Mouse (Mus musculus) MEL (cell line): ENCODE measurements around the gene Pole3. TPM values are rescaled to one million over a fixed set of nuclear protein-coding genes. Genes with fewer than 3 reads are reported as not detected.

ENCODE experiments used
- DNase-seq: peaks from one replicate; pipeline ENCODE4 v3.0.0; 2011; ENCODE audit warnings: low read depth, low spot score
- H3K27ac ChIP-seq: 2 replicates; pipeline ENCODE4 v1.5.1; 2012; ENCODE audit warnings: low read depth, mild to moderate bottlenecking, control low read depth, low read length, moderate library complexity; ENCODE audit not compliant: control insufficient read depth
- H3K27me3 ChIP-seq, 2 experiments: fragments of 150-350 bp in 1 of 2; sonication (generic) in 1 of 2; 2 replicates each; pipeline ENCODE4 v1.6.1; 2012; ENCODE audit warnings: low read length in 2 of 2, mild to moderate bottlenecking in 2 of 2, improper control_type of control experiment in 1 of 2, moderate library complexity in 1 of 2; ENCODE audit not compliant: insufficient read depth in 2 of 2, control insufficient read depth in 1 of 2
- H3K36me3 ChIP-seq, 2 experiments: 2 replicates each; pipeline ENCODE4 v1.6.1; 2012 to 2014; ENCODE audit warnings: low read length in 2 of 2, improper control_type of control experiment in 1 of 2, inconsistent platforms in 1 of 2, mild to moderate bottlenecking in 1 of 2; ENCODE audit not compliant: insufficient read depth in 2 of 2, control insufficient read depth in 1 of 2
- H3K4me1 ChIP-seq, 2 experiments: fragments of 150-350 bp in 1 of 2; sonication (generic) in 1 of 2; 2 replicates each; pipeline ENCODE4 v1.6.1; 2012; ENCODE audit warnings: low read length in 2 of 2, improper control_type of control experiment in 1 of 2, mild to moderate bottlenecking in 1 of 2; ENCODE audit not compliant: insufficient read depth in 2 of 2, control insufficient read depth in 1 of 2
- H3K4me3 ChIP-seq, 2 experiments: fragments of 150-350 bp in 1 of 2; sonication (generic) in 1 of 2; 2 replicates each; pipeline ENCODE4 v1.5.1; 2012; ENCODE audit warnings: low read depth in 2 of 2, low read length in 2 of 2, mild to moderate bottlenecking in 2 of 2, moderate library complexity in 2 of 2, control low read depth in 1 of 2, improper control_type of control experiment in 1 of 2; ENCODE audit not compliant: control insufficient read depth in 1 of 2, insufficient read depth in 1 of 2
- H3K79me2 ChIP-seq: 2 replicates; pipeline ENCODE4 v1.6.1; 2012; ENCODE audit warnings: mild to moderate bottlenecking, low read length, moderate library complexity; ENCODE audit not compliant: control insufficient read depth, poor library complexity, insufficient read depth
- H3K9ac ChIP-seq: 2 replicates; pipeline ENCODE4 v1.6.1; 2012; ENCODE audit warnings: low read depth, mild to moderate bottlenecking, control low read depth, low read length, moderate library complexity; ENCODE audit not compliant: control insufficient read depth, poor library complexity, severe bottlenecking
- H3K9me3 ChIP-seq: fragments of 150-350 bp; sonication (generic); replicated peaks from 2 replicates; pipeline ENCODE4 v1.6.1; 2012; ENCODE audit warnings: mild to moderate bottlenecking, low read length, improper control_type of control experiment, moderate library complexity; ENCODE audit not compliant: insufficient read depth
- BHLHE40 ChIP-seq: IDR thresholded peaks from 2 replicates; pipeline ENCODE4 v1.6.1; 2012; ENCODE audit warnings: low read depth, mild to moderate bottlenecking, inconsistent platforms, low read length, improper control_type of control experiment, borderline replicate concordance
- CTCF ChIP-seq, 3 experiments: IDR thresholded peaks in 2 of 3; conservative IDR thresholded peaks in 1 of 3; 2 replicates each; pipeline ENCODE4 v1.5.1; 2011 to 2012; ENCODE audit warnings: low read length in 3 of 3, low read depth in 2 of 3, mild to moderate bottlenecking in 2 of 3, improper control_type of control experiment in 1 of 3, inconsistent platforms in 1 of 3, mixed read lengths in 1 of 3, moderate library complexity in 1 of 3; ENCODE audit not compliant: control insufficient read depth in 1 of 3, insufficient read depth in 1 of 3, poor library complexity in 1 of 3, severe bottlenecking in 1 of 3
- ELF1 ChIP-seq: IDR thresholded peaks from 2 replicates; pipeline ENCODE4 v1.6.1; 2014; ENCODE audit warnings: low read depth, mild to moderate bottlenecking, inconsistent platforms, low read length, improper control_type of control experiment, moderate library complexity
- EP300 ChIP-seq, 2 experiments: IDR thresholded peaks; 2 replicates each; pipeline ENCODE4 v1.6.1; 2011; ENCODE audit warnings: improper control_type of control experiment in 2 of 2, low read length in 2 of 2, low read depth in 1 of 2, mild to moderate bottlenecking in 1 of 2
- ETS1 ChIP-seq: IDR thresholded peaks from 2 replicates; pipeline ENCODE4 v1.6.1; 2012; ENCODE audit warnings: low read depth, mild to moderate bottlenecking, inconsistent platforms, low read length, improper control_type of control experiment, moderate library complexity
- GABPA ChIP-seq: IDR thresholded peaks from 2 replicates; pipeline ENCODE4 v1.6.1; 2012; ENCODE audit warnings: low read depth, mild to moderate bottlenecking, inconsistent platforms, low read length, improper control_type of control experiment, moderate library complexity
- HCFC1 ChIP-seq: IDR thresholded peaks from 2 replicates; pipeline ENCODE4 v1.6.1; 2012; ENCODE audit warnings: low read depth, mild to moderate bottlenecking, inconsistent platforms, low read length, improper control_type of control experiment, moderate library complexity
- JUND ChIP-seq: IDR thresholded peaks from 2 replicates; pipeline ENCODE4 v1.6.1; 2011; ENCODE audit warnings: low read depth, mild to moderate bottlenecking, improper control_type of control experiment, low read length
- MAFK ChIP-seq: IDR thresholded peaks from 2 replicates; pipeline ENCODE4 v1.6.1; 2011; ENCODE audit warnings: low read depth, mild to moderate bottlenecking, low read length, improper control_type of control experiment, borderline replicate concordance
- MAX ChIP-seq: IDR thresholded peaks from 2 replicates; pipeline ENCODE4 v1.6.1; 2011; ENCODE audit warnings: low read length, improper control_type of control experiment
- MAZ ChIP-seq: IDR thresholded peaks from 2 replicates; pipeline ENCODE4 v1.6.1; 2012; ENCODE audit warnings: low read depth, mild to moderate bottlenecking, inconsistent platforms, low read length, improper control_type of control experiment
- MEF2A ChIP-seq: IDR thresholded peaks from 2 replicates; pipeline ENCODE4 v1.6.1; 2014; ENCODE audit warnings: low read depth, mild to moderate bottlenecking, inconsistent platforms, low read length, improper control_type of control experiment; ENCODE audit not compliant: poor library complexity, insufficient replicate concordance, severe bottlenecking; ENCODE audit errors: extremely low read depth
- MXI1 ChIP-seq: IDR thresholded peaks from 2 replicates; pipeline ENCODE4 v1.6.1; 2011; ENCODE audit warnings: mild to moderate bottlenecking, low read depth, low read length, improper control_type of control experiment
- MYB ChIP-seq: IDR thresholded peaks from 2 replicates; pipeline ENCODE4 v1.6.1; 2011; ENCODE audit warnings: mild to moderate bottlenecking, low read depth, low read length, improper control_type of control experiment
- MYC ChIP-seq: IDR thresholded peaks from 2 replicates; pipeline ENCODE4 v1.6.1; 2011; ENCODE audit warnings: low read depth, mild to moderate bottlenecking, low read length, improper control_type of control experiment, moderate library complexity
- NRF1 ChIP-seq: IDR thresholded peaks from 2 replicates; pipeline ENCODE4 v1.6.1; 2014; ENCODE audit warnings: low read depth, mild to moderate bottlenecking, inconsistent platforms, low read length, improper control_type of control experiment, moderate library complexity; ENCODE audit not compliant: poor library complexity, insufficient read depth, severe bottlenecking
- POLR2A ChIP-seq, 2 experiments: IDR thresholded peaks; 2 replicates each; pipeline ENCODE4 v1.6.1; 2011 to 2012; ENCODE audit warnings: low read length in 2 of 2, mild to moderate bottlenecking in 2 of 2, control low read depth in 1 of 2, improper control_type of control experiment in 1 of 2, low read depth in 1 of 2, moderate library complexity in 1 of 2; ENCODE audit not compliant: control insufficient read depth in 1 of 2, insufficient read depth in 1 of 2, poor library complexity in 1 of 2
- POLR2AphosphoS2 ChIP-seq: IDR thresholded peaks from 2 replicates; pipeline ENCODE4 v1.6.1; 2011; ENCODE audit warnings: low read length, improper control_type of control experiment
- POLR2AphosphoS5 ChIP-seq: IDR thresholded peaks from 2 replicates; pipeline ENCODE4 v1.6.1; 2012; ENCODE audit warnings: low read depth, borderline replicate concordance, mild to moderate bottlenecking, inconsistent platforms, low read length, moderate library complexity, mixed read lengths
- RAD21 ChIP-seq: IDR thresholded peaks from 2 replicates; pipeline ENCODE4 v1.6.1; 2011; ENCODE audit warnings: mild to moderate bottlenecking, low read depth, low read length, improper control_type of control experiment
- RCOR1 ChIP-seq: IDR thresholded peaks from 2 replicates; pipeline ENCODE4 v1.6.1; 2012; ENCODE audit warnings: low read depth, mild to moderate bottlenecking, inconsistent platforms, low read length, improper control_type of control experiment
- SMC3 ChIP-seq: IDR thresholded peaks from 2 replicates; pipeline ENCODE4 v1.6.1; 2011; ENCODE audit warnings: low read depth, low read length, improper control_type of control experiment
- TAL1 ChIP-seq: IDR thresholded peaks from 2 replicates; pipeline ENCODE4 v1.6.1; 2012; ENCODE audit warnings: mild to moderate bottlenecking, inconsistent platforms, low read length, moderate library complexity, mixed read lengths
- TBP ChIP-seq: IDR thresholded peaks from 2 replicates; pipeline ENCODE4 v1.8.0; 2011; ENCODE audit warnings: low read depth, low read length, improper control_type of control experiment
- TCF12 ChIP-seq: IDR thresholded peaks from 2 replicates; pipeline ENCODE4 v1.6.1; 2014; ENCODE audit warnings: low read depth, mild to moderate bottlenecking, inconsistent platforms, low read length, improper control_type of control experiment, moderate library complexity
- UBTF ChIP-seq: IDR thresholded peaks from 2 replicates; pipeline ENCODE4 v1.6.1; 2012; ENCODE audit warnings: low read depth, mild to moderate bottlenecking, inconsistent platforms, low read length, improper control_type of control experiment, moderate library complexity, borderline replicate concordance; ENCODE audit not compliant: insufficient read depth
- USF1 ChIP-seq: IDR thresholded peaks from 2 replicates; pipeline ENCODE4 v1.6.1; 2014; ENCODE audit warnings: low read depth, mild to moderate bottlenecking, inconsistent platforms, low read length, improper control_type of control experiment, moderate library complexity
- ZC3H11A ChIP-seq: IDR thresholded peaks from 2 replicates; pipeline ENCODE4 v1.6.1; 2012; ENCODE audit warnings: low read depth, mild to moderate bottlenecking, inconsistent platforms, low read length, improper control_type of control experiment
- ZKSCAN1 ChIP-seq: IDR thresholded peaks from 2 replicates; pipeline ENCODE4 v1.6.1; 2012; ENCODE audit warnings: low read depth, mild to moderate bottlenecking, inconsistent platforms, low read length, improper control_type of control experiment, moderate library complexity
- ZMIZ1 ChIP-seq: IDR thresholded peaks from 2 replicates; pipeline ENCODE4 v1.6.1; 2012; ENCODE audit warnings: low read depth, mild to moderate bottlenecking, inconsistent platforms, low read length, improper control_type of control experiment, moderate library complexity
- ZNF384 ChIP-seq: IDR thresholded peaks from 2 replicates; pipeline ENCODE4 v1.6.1; 2012; ENCODE audit warnings: low read depth, mild to moderate bottlenecking, inconsistent platforms, low read length, improper control_type of control experiment
- polyA plus RNA-seq, 2 experiments: library from polyadenylated mRNA; stranded (reverse) in 1 of 2; unstranded in 1 of 2; fragments of >175 nt in 1 of 2; fragments of >200 nt in 1 of 2; gene quantifications; 2 replicates each; pipeline versions ENCODE4 v1.2.1 to v1.2.4; 2012; ENCODE audit warnings: low replicate concordance in 2 of 2, low read depth in 1 of 2; ENCODE audit not compliant: insufficient read length in 2 of 2, insufficient read depth in 1 of 2, missing spikeins in 1 of 2
- total RNA-seq: library from RNA; depleted of rRNA; stranded (reverse); fragments of 300-350 nt; gene quantifications from 2 replicates; pipeline ENCODE4 v1.2.3, GENCODE M21; 2012

The Pole3 gene
- total and polyA plus RNA-seq, 3 experiments, result 63.6 to 103 TPM; not detected in 1

DNA sequence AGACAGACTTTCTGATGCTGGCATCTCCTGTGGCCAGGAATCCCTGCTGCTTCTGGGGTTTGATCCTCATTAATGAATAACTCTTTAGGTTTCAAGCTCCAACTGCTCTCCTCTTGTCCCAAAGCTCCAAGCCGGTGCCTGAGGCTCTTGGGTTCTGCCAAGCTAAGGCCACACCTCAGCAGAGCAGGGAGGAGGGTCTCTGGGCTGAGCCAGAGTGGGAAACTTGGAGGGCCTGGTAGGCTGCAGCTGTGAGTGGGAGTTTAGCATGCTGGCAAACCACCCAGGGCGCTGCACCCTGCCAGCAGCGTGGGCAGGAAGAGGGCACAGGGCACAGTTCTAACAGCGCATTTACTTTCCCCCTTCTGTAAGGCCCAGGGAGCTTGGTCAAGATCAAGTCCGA is 16.0 kb downstream of the Pole3 start:
- peak; percentile 7 for DNase-seq
- H3K27me3 ChIP-seq, result no peaks in the 10 kb centered on the region
- no peaks in the 10 kb centered on the region for H3K4me1 ChIP-seq
- no peaks in the 10 kb centered on the region for H3K79me2 ChIP-seq
- H3K36me3 ChIP-seq, result peaks cover 0 to 11% of the 10 kb centered on the region in 2 experiments; a peak in 2 of 4 replicates
- no peak overlapping the region for H3K4me3 ChIP-seq
- TF ChIP-seq ZNF384, result no peak
- no peak for TF ChIP-seq POLR2AphosphoS5
- no peak for TF ChIP-seq MYC
- no peak for TF ChIP-seq UBTF
- TF ChIP-seq ZKSCAN1, result no peak
- TF ChIP-seq RCOR1, result no peak
- TF ChIP-seq MXI1, result no peak
- no peak for TF ChIP-seq TBP
- TF ChIP-seq ZC3H11A, result no peak
- no peak for TF ChIP-seq HCFC1
- TF ChIP-seq ETS1, result no peak
- TF ChIP-seq ZMIZ1, result no peak
- no peak for TF ChIP-seq MYB
- no peak for TF ChIP-seq MAZ
- TF ChIP-seq JUND, result no peak
- TF ChIP-seq, all 39 proteins: peak for 0
- Histone ChIP-seq H3K9ac (no peak overlapping the region), H3K27ac (no peak overlapping the region), H3K9me3 (no peaks in the 10 kb centered on the region)

DNA sequence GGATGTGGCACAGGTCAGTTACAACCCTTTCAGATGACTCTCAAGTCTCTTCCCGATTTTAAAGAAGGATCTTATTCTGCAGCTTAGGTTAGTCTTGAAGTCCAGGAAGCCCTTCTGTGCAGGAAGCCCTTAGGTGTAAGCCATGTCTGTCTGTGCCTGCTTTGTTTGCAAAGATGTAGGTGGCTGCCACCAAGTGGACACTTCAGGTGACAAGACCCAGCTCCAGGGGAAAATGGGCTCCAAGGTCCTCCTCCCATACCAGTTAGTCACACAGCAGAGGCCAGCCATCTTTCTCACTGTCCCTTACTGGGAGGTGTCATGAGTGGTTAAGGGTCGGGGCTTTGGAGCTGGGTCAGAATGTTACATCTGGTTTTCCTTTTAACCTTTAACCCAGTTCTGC is 18.1 kb downstream of the Pole3 start:
- Histone ChIP-seq H3K4me1 (peaks cover 7 to 9% of the 10 kb centered on the region in 2 experiments; a peak in 3 of 4 replicates), H3K36me3 (peaks cover 6% of the 10 kb centered on the region in 2 experiments), H3K4me3 (no peak overlapping the region), H3K27ac (no peak overlapping the region), H3K27me3 (no peaks in the 10 kb centered on the region), H3K9me3 (no peaks in the 10 kb centered on the region), H3K79me2 (peaks cover 1% of the 10 kb centered on the region; the same call in 1 of the 2 replicates), H3K9ac (no peak overlapping the region)
- DNase-seq, result peak; percentile 67
- TF ChIP-seq POLR2A (IDR thresholded peaks at IDR 0.05; ENCODE audit: control insufficient read depth in 1 of 2, insufficient read depth in 1 of 2, low read depth in 1 of 2, low read length in 2 of 2, poor library complexity in 1 of 2) (0 out of 4 replicates have a peak, but pooled peaks of 1 of the 2 experiments have one; percentile 11), ELF1 (no peak), JUND (no peak), MXI1 (no peak), MYB (no peak), NRF1 (no peak), TCF12 (no peak), EP300 (IDR thresholded peaks at IDR 0.05; ENCODE audit: low read depth in 1 of 2, low read length in 2 of 2) (no peak), USF1 (no peak), BHLHE40 (no peak), GABPA (no peak), ZC3H11A (peak; percentile 58), UBTF (no peak), ETS1 (no peak), CTCF (IDR thresholded peaks at IDR 0.05 in 2 of 3, conservative IDR thresholded peaks at IDR 0.05 in 1 of 3; ENCODE audit: control insufficient read depth in 1 of 3, insufficient read depth in 1 of 3, low read depth in 2 of 3, low read length in 3 of 3, poor library complexity in 1 of 3, severe bottlenecking in 1 of 3) (peak in 2 of 3 experiments; percentile 37 to 76; a peak in 4 of 6 replicates), MEF2A (no peak), SMC3 (peak; percentile 70), RAD21 (peak; percentile 77), MAX (no peak), MAFK (no peak), POLR2AphosphoS5 (no peak; the same call in 1 of the 2 replicates), TAL1 (no peak), POLR2AphosphoS2 (0 out of 2 replicates have a peak, but pooled peaks have one; percentile 18), TBP (no peak)
